ENCODE assay signal across 8 mouse cellular contexts in genomic region chr17:78200561-78201220, GRCm38 (mm10). TPM values are rescaled to one million over a fixed set of nuclear protein-coding genes. Genes with fewer than 3 reads are reported as not detected.
DNase-seq lines count a peak whose midpoint lies in the region; ATAC-seq and TF ChIP-seq lines count a peak whose summit lies in the region.

No protein-coding gene starts in this region.

- H3K4me3 ChIP-seq in ES-E14 (ENCODE audit: insufficient read depth in 1 of 2, low read depth in 1 of 2, low read length in 2 of 2, poor library complexity in 1 of 2, severe bottlenecking in 1 of 2): peak overlapping the region; percentile 82 to 90
- peak overlapping the region; percentile 98 for H3K4me3 ChIP-seq in brown adipose tissue, adult 24 weeks (ENCODE audit: insufficient read depth, low read depth, low read length)
- peak overlapping the region; percentile 82 for H3K4me3 ChIP-seq in forebrain, embryonic 12.5 days (replicated peaks)
- peak overlapping the region; percentile 91 for H3K4me3 ChIP-seq in hindbrain, embryonic 10.5 days
- H3K4me3 ChIP-seq in left cerebral cortex, adult 2 months: peak overlapping the region; percentile 86
- peak overlapping the region; percentile 17; the same call in 1 of the 2 replicates for H3K4me3 ChIP-seq in macrophage (ENCODE audit: inconsistent target)

- peak overlapping the region; percentile 86 for H3K9ac ChIP-seq in ES-E14 (ENCODE audit: insufficient read depth, low read depth, low read length, poor library complexity, severe bottlenecking)
- H3K9ac ChIP-seq in forebrain, embryonic 12.5 days: peak overlapping the region; percentile 88

- peak; percentile 64 for ATAC-seq in forebrain, embryonic 12.5 days (ENCODE audit: low FRiP score)

- peak overlapping the region; percentile 99 for H3K4me2 ChIP-seq in forebrain, embryonic 12.5 days

- no peak; the same call in 1 of the 2 replicates for TF ChIP-seq CTCF in left cerebral cortex, adult 2 months (IDR thresholded peaks at IDR 0.05)

- peaks cover 10% of the 10 kb centered on the region; the same call in 1 of the 2 replicates for H3K27me3 ChIP-seq in forebrain, embryonic 12.5 days
- peaks cover 22% of the 10 kb centered on the region for H3K27me3 ChIP-seq in hindbrain, embryonic 10.5 days (ENCODE audit: insufficient read depth, poor library complexity, severe bottlenecking)

- no peaks in the 10 kb centered on the region; a peak in 1 of 4 replicates for H3K4me1 ChIP-seq in ES-E14 (ENCODE audit: control insufficient read depth in 2 of 2, insufficient read depth in 2 of 2, low read length in 2 of 2, poor library complexity in 1 of 2)
- H3K4me1 ChIP-seq in brown adipose tissue, adult 24 weeks (ENCODE audit: control insufficient read depth, insufficient read depth, insufficient read length, low read length): peaks cover 9% of the 10 kb centered on the region
- H3K4me1 ChIP-seq in forebrain, embryonic 12.5 days: peaks cover 36% of the 10 kb centered on the region
- peaks cover 38% of the 10 kb centered on the region for H3K4me1 ChIP-seq in hindbrain, embryonic 10.5 days (replicated peaks)

- H3K36me3 ChIP-seq in ES-E14 (ENCODE audit: control insufficient read depth, insufficient read depth, low read length, poor library complexity, severe bottlenecking) (no peaks in the 10 kb centered on the region), macrophage (ENCODE audit: inconsistent target) (no peaks in the 10 kb centered on the region)
- no peaks in the 10 kb centered on the region for H3K36me3 ChIP-seq in forebrain, embryonic 12.5 days (replicated peaks)
- H3K36me3 ChIP-seq in hindbrain, embryonic 10.5 days: no peaks in the 10 kb centered on the region

- H3K27ac ChIP-seq in ES-E14 (ENCODE audit: insufficient read depth, low read depth, low read length, poor library complexity, severe bottlenecking) (no peak overlapping the region), macrophage (no peak overlapping the region)
- peak overlapping the region; percentile 90 for H3K27ac ChIP-seq in brown adipose tissue, adult 24 weeks (replicated peaks; ENCODE audit: low read depth, low read length)
- peak overlapping the region; percentile 93 for H3K27ac ChIP-seq in forebrain, embryonic 12.5 days
- H3K27ac ChIP-seq in hindbrain, embryonic 10.5 days: peak overlapping the region; percentile 94
- peak overlapping the region; percentile 94 for H3K27ac ChIP-seq in left cerebral cortex, adult 2 months

- DNase-seq in ES-E14 (ENCODE audit: low read depth, low spot score): peak; percentile 28
- peak; percentile 74 for DNase-seq in hindbrain, embryonic 10.5 days (ENCODE audit: low spot score)
- DNase-seq in left cerebral cortex, adult 2 months (ENCODE audit: extremely low spot score in 1 of 2, low spot score in 2 of 2): peak; percentile 42 to 61
- peak; percentile 48 to 67 for DNase-seq in right cerebral cortex, adult 2 months (ENCODE audit: low spot score in 2 of 2)
- DNase-seq in c-Kit-positive CD71-positive TER-119-positive erythroid progenitor cells, embryonic 14.5 days (ENCODE audit: low spot score): no peak

- in situ Hi-C loops in ES-E14 (cut with MboI; ENCODE audit: low sequenced_read_pairs in 2 of 2, unreplicated experiment in 2 of 2): no loop called here

- under 1% methylated on average over 67 of the region's 73 CpGs for WGBS in forebrain, embryonic 12.5 days
- under 1% methylated on average over 73 of the region's 73 CpGs for whole genome bisulfite sequencing in hindbrain, embryonic 10.5 days
- 1% methylated on average over 61 of the region's 73 CpGs for WGBS in macrophage (ENCODE audit: missing documents)

- no peaks in the 10 kb centered on the region for H3K79me2 ChIP-seq in macrophage (ENCODE audit: inconsistent target)

- no peaks in the 10 kb centered on the region for H3K9me3 ChIP-seq in ES-E14 (ENCODE audit: control insufficient read depth, insufficient read depth, low read depth, low read length)
- no peaks in the 10 kb centered on the region for H3K9me3 ChIP-seq in forebrain, embryonic 12.5 days
- no peaks in the 10 kb centered on the region for H3K9me3 ChIP-seq in hindbrain, embryonic 10.5 days

- intact Hi-C loops in left cerebral cortex, adult 2 months (cut with DNase I): loop anchor here (5.0 kb wide), 1 partner anchor 402 kb away; no protein-coding TSS in a partner anchor

TF ChIP-seq in ES-E14, 5 proteins besides CTCF, POLR2A, EP300 and RAD21:
- no peak for TF ChIP-seq ZC3H11A (IDR thresholded peaks at IDR 0.05; ENCODE audit: borderline replicate concordance, low read depth, low read length)
- no peak for TF ChIP-seq ZNF384 (IDR thresholded peaks at IDR 0.05; ENCODE audit: low read depth, low read length)
- no peak for TF ChIP-seq CHD2 (IDR thresholded peaks at IDR 0.05; ENCODE audit: low read depth, low read length)
- no peak; the same call in 1 of the 2 replicates for TF ChIP-seq HCFC1 (IDR thresholded peaks at IDR 0.05; ENCODE audit: borderline replicate concordance, insufficient read depth, low read length)
- no peak for TF ChIP-seq MAFK (IDR thresholded peaks at IDR 0.05; ENCODE audit: insufficient read depth, low read depth, low read length)

RNA-seq across cellular contexts. Expression of gene Crim1, which starts 0.6 kb away (rescaled TPM):
- 44.6 and 61.7 TPM in 2 replicates for total RNA-seq in ES-E14 (2012; rRNA removed)
- 6.8 and 10.6 TPM in 2 replicates for polyA plus RNA-seq in brown adipose tissue, adult 24 weeks (2012; ENCODE audit: insufficient read depth, insufficient read length, missing spikeins)
- polyA plus RNA-seq in forebrain, embryonic 12.5 days (2016; fragmentation: Nextera tagmentation; extraction: Ambion mirVana): 3.1 and 3.8 TPM in 2 replicates
- polyA plus RNA-seq in hindbrain, embryonic 10.5 days (2016; fragmentation: Nextera tagmentation; extraction: Ambion mirVana): 3.4 and 4.3 TPM in 2 replicates
- 10 to 100 TPM; 83.3 to 93.1 TPM for total RNA-seq in left cerebral cortex, adult 2 months (2021)
- total RNA-seq in macrophage (2018; cell fraction: chromatin; rRNA removed): 1 to 10 TPM in 25 of 26 experiments, under 1 TPM in 1; 0.88 to 10.0 (median 4.4) TPM
- 1 to 10 TPM; 1.8 to 7.1 (median 2.9) TPM for total RNA-seq in macrophage (2018; cell fraction: cytosol; rRNA removed)
- total RNA-seq in macrophage (2018; cell fraction: nucleus; rRNA removed): 10 to 100 TPM in 9 of 26 experiments, 1 to 10 TPM in 17; 3.1 to 15.1 (median 6.9) TPM
- polyA plus RNA-seq in macrophage (2018): 1.9 to 2.2 TPM (median 2.1 TPM) in 3 replicates

Comparison
In these comparisons a context has a peak if more than half of its experiments do, and no peak if none do; other contexts are left out.
1. H3K27ac ChIP-seq: peak in brown adipose tissue, adult 24 weeks (single experiment), forebrain, embryonic 12.5 days (single experiment), hindbrain, embryonic 10.5 days (single experiment) and left cerebral cortex, adult 2 months (single experiment); none in ES-E14 (single experiment) and macrophage (single experiment).
2. H3K4me3 ChIP-seq: peak in every context shown above with its lines; median percentile 98 in brown adipose tissue, adult 24 weeks; 91 in hindbrain, embryonic 10.5 days; 86 in ES-E14; 86 in left cerebral cortex, adult 2 months; 82 in forebrain, embryonic 12.5 days; 17 in macrophage.